Mouse (Mus musculus) liver, postnatal 0 days (tissue): ENCODE data around the gene Olfr775. TPM values are rescaled to one million over a fixed set of nuclear protein-coding genes. Genes with fewer than 3 reads are reported as not detected.

Experiments used
- ATAC-seq: fragments of 200-750 bp; cut with Nextera tagmentation; 2 replicates; pipeline ENCODE4 v1.8.0; 2017; ENCODE audit warnings: mild to moderate bottlenecking, moderate library complexity
- DNase-seq: peaks from one replicate; pipeline ENCODE4 v3.0.0-alpha.2; 2016
- H3K27ac ChIP-seq: fragments of 300-500 bp; sonication (generic); 2 replicates; pipeline ENCODE4 v1.5.1; 2014; ENCODE audit warnings: antibody characterized with exemption, moderate library complexity, mild to moderate bottlenecking, low read depth
- H3K27me3 ChIP-seq: fragments of 300-500 bp; sonication (generic); 2 replicates; pipeline ENCODE4 v1.6.1; 2014; ENCODE audit warnings: low read length, control low read depth, mixed read lengths; ENCODE audit not compliant: insufficient read depth
- H3K36me3 ChIP-seq: fragments of 300-500 bp; sonication (generic); replicated peaks from 2 replicates; pipeline ENCODE4 v1.6.1; 2014; ENCODE audit warnings: mild to moderate bottlenecking, control low read depth, low read length, moderate library complexity, mixed read lengths; ENCODE audit not compliant: insufficient read depth
- H3K4me1 ChIP-seq: fragments of 300-500 bp; sonication (generic); 2 replicates; pipeline ENCODE4 v1.6.1; 2014; ENCODE audit warnings: antibody characterized with exemption, mild to moderate bottlenecking, control low read depth; ENCODE audit not compliant: insufficient read depth
- H3K4me2 ChIP-seq: fragments of 300-500 bp; sonication (generic); 2 replicates; pipeline ENCODE4 v1.6.1; 2014; ENCODE audit warnings: low read depth, mild to moderate bottlenecking, low read length, moderate library complexity, mixed read lengths
- H3K4me3 ChIP-seq: fragments of 300-500 bp; sonication (generic); 2 replicates; pipeline ENCODE4 v1.5.1; 2014; ENCODE audit warnings: low read depth, low read length
- H3K9ac ChIP-seq: fragments of 300-500 bp; sonication (generic); replicated peaks from 2 replicates; pipeline ENCODE4 v1.6.1; 2014; ENCODE audit warnings: mild to moderate bottlenecking, moderate library complexity
- H3K9me3 ChIP-seq: fragments of 300-500 bp; sonication (generic); 2 replicates; pipeline ENCODE4 v1.6.1; 2016; ENCODE audit warnings: mild to moderate bottlenecking, control low read depth, low read length, mixed read lengths
- CTCF ChIP-seq: sonication (generic); IDR thresholded peaks from 2 replicates; pipeline ENCODE4 v1.5.1; 2016; ENCODE audit warnings: antibody characterized with exemption, low read depth
- EP300 ChIP-seq: IDR thresholded peaks from 2 replicates; pipeline ENCODE4 v1.6.1; 2016; ENCODE audit warnings: antibody characterized with exemption, low read depth, mild to moderate bottlenecking
- WGBS: fragments of 180-500 bp; shearing (Covaris S2); extraction: QIAGEN DNeasy Blood & Tissue Kit; methylation state at CpG from one replicate; pipeline ENCODE4 v1.1.7; 2014; ENCODE audit not compliant: insufficient replicate concordance; 5-methylcytosine and 5-hydroxymethylcytosine counted together
- polyA plus RNA-seq: library from polyadenylated mRNA; unstranded; fragments of >200 nt; fragmentation: Nextera tagmentation; extraction: Ambion mirVana; gene quantifications from 2 replicates; pipeline ENCODE4 v1.2.1, GENCODE M21; 2015

Gene Olfr775
- polyA plus RNA-seq: not detected in 2 replicates

- no peak for ATAC-seq
- DNase-seq: no peak
- TF ChIP-seq CTCF (no peak), EP300 (no peak)
- H3K9ac ChIP-seq: no peak within 1 kb of the TSS
- H3K27me3 ChIP-seq: no peaks in the 10 kb centered on the region
- no peaks in the 10 kb centered on the region for H3K9me3 ChIP-seq
- no peaks in the 10 kb centered on the region for H3K36me3 ChIP-seq
- H3K4me1 ChIP-seq: no peaks in the 10 kb centered on the region
- H3K4me2 ChIP-seq: no peak within 1 kb of the TSS
- WGBS: 61% methylated on average over 3 of the region's 3 CpGs
- H3K27ac ChIP-seq: no peak within 1 kb of the TSS
- no peak within 1 kb of the TSS for H3K4me3 ChIP-seq
Observed at GRCm38 (mm10) chr10:129248112-129248511, at the start of gene Olfr775. Gene Olfr775 (plus strand): TSS chr10:129248412.

DNA sequence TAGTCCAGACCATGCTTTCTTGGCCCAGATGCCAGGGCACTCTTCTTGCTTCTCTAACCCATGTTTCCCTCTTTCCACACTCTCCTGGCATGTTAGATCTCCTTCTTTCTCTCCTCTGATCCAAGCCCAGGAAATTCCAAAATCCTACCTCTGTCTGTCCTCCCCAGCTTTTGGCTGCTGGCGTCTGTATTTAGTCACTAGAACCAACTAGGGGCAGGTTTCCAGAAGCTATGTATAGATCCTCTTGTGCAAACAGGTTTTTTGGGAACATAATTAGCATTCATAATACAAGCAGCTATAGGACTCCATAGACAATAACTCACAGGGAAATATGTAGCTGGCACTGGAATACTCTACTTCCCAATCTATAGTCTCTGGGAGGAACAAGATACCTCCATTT lies 17.5 kb upstream of the Olfr775 start:
- no peaks in the 10 kb centered on the region for H3K27me3 ChIP-seq
- ATAC-seq (no peak), DNase-seq (no peak)
- H3K9me3 ChIP-seq: peaks cover 6% of the 10 kb centered on the region; the same call in 1 of the 2 replicates
- no peak overlapping the region for H3K4me3 ChIP-seq
- H3K36me3 ChIP-seq: no peaks in the 10 kb centered on the region
- 51% methylated on average over 1 of the region's 1 CpGs for WGBS
- H3K9ac ChIP-seq: no peak overlapping the region
- TF ChIP-seq CTCF: no peak
- no peak overlapping the region for H3K4me2 ChIP-seq
- H3K27ac ChIP-seq: no peak overlapping the region
- H3K4me1 ChIP-seq: no peaks in the 10 kb centered on the region

- no peak within 1 kb of the TSS for H3K9ac ChIP-seq
- H3K4me1 ChIP-seq: no peaks in the 10 kb centered on the region
- 59% methylated on average over 2 of the region's 2 CpGs for WGBS
- no peak for DNase-seq
- no peak for ATAC-seq
- no peaks in the 10 kb centered on the region for H3K36me3 ChIP-seq
- no peak within 1 kb of the TSS for H3K27ac ChIP-seq
- H3K9me3 ChIP-seq: 0 out of 2 replicates have a peak, but pooled peaks cover 3% of the 10 kb centered on the region
- TF ChIP-seq CTCF (no peak), EP300 (no peak)
- no peak within 1 kb of the TSS for H3K4me3 ChIP-seq
- no peaks in the 10 kb centered on the region for H3K27me3 ChIP-seq
- no peak within 1 kb of the TSS for H3K4me2 ChIP-seq
Observed at GRCm38 (mm10) chr10:129235904-129236303, 12.3 kb upstream of the Olfr775 start, which contains the start of gene Olfr774. Gene Olfr774 (plus strand): TSS chr10:129236204.

GRCm38 (mm10) chr10:129258827-129259226 lies 10.6 kb downstream of the Olfr775 start, which contains the start of gene Olfr776:
Gene Olfr776 (plus strand): TSS chr10:129259127.
- TF ChIP-seq EP300: no peak
- no peak for TF ChIP-seq CTCF
- Histone ChIP-seq H3K36me3 (no peaks in the 10 kb centered on the region), H3K4me2 (no peak within 1 kb of the TSS), H3K27ac (no peak within 1 kb of the TSS), H3K9me3 (no peaks in the 10 kb centered on the region), H3K9ac (no peak within 1 kb of the TSS), H3K4me1 (no peaks in the 10 kb centered on the region), H3K4me3 (no peak within 1 kb of the TSS), H3K27me3 (no peaks in the 10 kb centered on the region)
- no peak for ATAC-seq
- DNase-seq: no peak

- Histone ChIP-seq H3K4me2 (no peak within 1 kb of the TSS), H3K27me3 (no peaks in the 10 kb centered on the region), H3K9ac (no peak within 1 kb of the TSS), H3K36me3 (no peaks in the 10 kb centered on the region), H3K9me3 (no peaks in the 10 kb centered on the region), H3K4me1 (no peaks in the 10 kb centered on the region), H3K4me3 (no peak within 1 kb of the TSS), H3K27ac (no peak within 1 kb of the TSS)
- no peak for ATAC-seq
- 75% methylated on average over 2 of the region's 2 CpGs for WGBS
- TF ChIP-seq CTCF (no peak), EP300 (no peak)
- no peak for DNase-seq
Observed at GRCm38 (mm10) chr10:129271081-129271535, 22.9 kb downstream of the Olfr775 start, which contains the start of gene Olfr777. Gene Olfr777 (minus strand): TSS chr10:129271485.

Other genes with a start within 250 kb of the Olfr775 start
- not detected in 2 replicates for gene Olfr763, start 237.6 kb upstream of the Olfr775 start, polyA plus RNA-seq
- gene Olfr764-ps1, start 208.5 kb upstream of the Olfr775 start, polyA plus RNA-seq: not detected in 2 replicates
- not detected in 2 replicates for gene Olfr765, start 198.4 kb upstream of the Olfr775 start, polyA plus RNA-seq
- not detected in 2 replicates for gene Olfr766-ps1, start 179.4 kb upstream of the Olfr775 start, polyA plus RNA-seq
- gene Olfr767, start 165.5 kb upstream of the Olfr775 start, polyA plus RNA-seq: not detected in 2 replicates
- gene Olfr768, start 149.0 kb upstream of the Olfr775 start, polyA plus RNA-seq: not detected in 2 replicates
- not detected in 2 replicates for gene Olfr769, start 130.6 kb upstream of the Olfr775 start, polyA plus RNA-seq
- not detected in 2 replicates for gene Olfr770, start 109.4 kb upstream of the Olfr775 start, polyA plus RNA-seq
- gene Olfr771, start 83.7 kb upstream of the Olfr775 start, polyA plus RNA-seq: not detected in 2 replicates
- not detected in 2 replicates for gene Olfr772, start 70.5 kb upstream of the Olfr775 start, polyA plus RNA-seq
- gene Olfr773, start 61.0 kb upstream of the Olfr775 start, polyA plus RNA-seq: not detected in 2 replicates
- gene Olfr774, start 12.2 kb upstream of the Olfr775 start, polyA plus RNA-seq: not detected in 2 replicates
- not detected in 2 replicates for gene Olfr776, start 10.7 kb downstream of the Olfr775 start, polyA plus RNA-seq
- gene Olfr777, start 23.1 kb downstream of the Olfr775 start, polyA plus RNA-seq: not detected in 2 replicates
- not detected in 2 replicates for gene Olfr780, start 69.7 kb downstream of the Olfr775 start, polyA plus RNA-seq
- gene Olfr781, start 80.4 kb downstream of the Olfr775 start, polyA plus RNA-seq: not detected in 2 replicates
- not detected in 2 replicates for gene Olfr782, start 100.4 kb downstream of the Olfr775 start, polyA plus RNA-seq
- gene Olfr784, start 135.7 kb downstream of the Olfr775 start, polyA plus RNA-seq: not detected in 2 replicates
- gene Olfr785, start 157.0 kb downstream of the Olfr775 start, polyA plus RNA-seq: not detected in 2 replicates
- gene Olfr786, start 178.9 kb downstream of the Olfr775 start, polyA plus RNA-seq: not detected in 2 replicates
- not detected in 2 replicates for gene Olfr787, start 213.4 kb downstream of the Olfr775 start, polyA plus RNA-seq
- gene Olfr788, start 222.6 kb downstream of the Olfr775 start, polyA plus RNA-seq: not detected in 2 replicates
- gene Olfr789, start 236.3 kb downstream of the Olfr775 start, polyA plus RNA-seq: not detected in 2 replicates